Mouse (Mus musculus) olfactory bulb, adult 2 months (tissue): Measurements from ENCODE around the gene Olfr524.

Source experiments
- CTCF ChIP-seq: fragments of 200-500 bp; IDR thresholded peaks from 2 replicates; pipeline ENCODE4 v1.5.1; 2012; ENCODE audit warnings: low read depth, mild to moderate bottlenecking, low read length, moderate library complexity; ENCODE audit not compliant: insufficient read depth
- POLR2A ChIP-seq: fragments of 200-500 bp; IDR thresholded peaks from 2 replicates; pipeline ENCODE4 v1.6.1; 2012; ENCODE audit warnings: mild to moderate bottlenecking, low read depth, low read length, moderate library complexity; ENCODE audit not compliant: insufficient read depth

DNA sequence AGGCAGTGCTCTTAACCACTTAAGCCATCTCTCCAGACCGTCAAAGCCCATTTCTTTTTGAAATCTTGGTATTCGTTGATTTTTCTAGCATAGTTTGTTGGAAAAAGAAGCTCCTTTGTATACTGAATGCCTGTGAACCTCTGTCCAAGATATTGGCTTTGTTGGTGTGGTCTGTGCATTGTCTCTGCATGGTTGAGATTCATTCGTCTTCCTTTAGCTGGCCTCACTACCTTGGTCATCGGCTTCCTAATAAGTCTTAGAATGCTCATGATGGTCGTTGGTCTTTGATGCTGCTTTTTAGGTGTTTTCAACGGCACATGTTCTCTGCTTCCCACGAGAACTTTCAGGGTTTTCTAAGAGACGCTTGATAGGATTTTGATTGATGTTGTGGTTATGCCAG is 9.8 kb downstream of the Olfr524 start:
- TF ChIP-seq POLR2A, result no peak
- TF ChIP-seq CTCF, result no peak
